Mouse (Mus musculus): ENCODE data around the gene Hnrnpul1.

Hnrnpul1 gene

DNA sequence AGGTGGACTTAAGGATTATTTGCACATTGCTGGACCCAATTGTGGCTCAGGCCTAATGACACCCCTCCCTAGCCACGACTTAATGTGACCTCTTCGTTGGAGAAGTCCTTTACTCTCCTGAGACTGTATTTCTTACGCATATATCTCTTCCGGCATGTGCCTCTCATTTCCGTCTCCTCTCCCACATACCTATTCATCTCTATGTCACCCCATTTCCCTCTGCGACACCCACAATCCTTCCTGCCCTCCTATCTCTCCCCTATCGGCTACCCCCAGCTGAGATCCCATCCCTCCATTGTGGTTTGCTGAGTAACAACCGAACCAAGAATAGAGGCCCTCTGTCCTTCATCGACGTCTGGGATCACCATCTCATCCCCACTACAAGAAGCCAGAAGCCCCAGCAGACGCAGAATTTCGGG lies 64.9 kb downstream of the Hnrnpul1 start:
- DNase-seq (ENCODE audit: low read depth, low spot score): peak; percentile 77

GRCm38 (mm10) chr7:25688810-25689586 lies 65.6 kb downstream of the Hnrnpul1 start:
- DNase-seq (ENCODE audit: low read depth, low spot score): peak; percentile 92

DNA sequence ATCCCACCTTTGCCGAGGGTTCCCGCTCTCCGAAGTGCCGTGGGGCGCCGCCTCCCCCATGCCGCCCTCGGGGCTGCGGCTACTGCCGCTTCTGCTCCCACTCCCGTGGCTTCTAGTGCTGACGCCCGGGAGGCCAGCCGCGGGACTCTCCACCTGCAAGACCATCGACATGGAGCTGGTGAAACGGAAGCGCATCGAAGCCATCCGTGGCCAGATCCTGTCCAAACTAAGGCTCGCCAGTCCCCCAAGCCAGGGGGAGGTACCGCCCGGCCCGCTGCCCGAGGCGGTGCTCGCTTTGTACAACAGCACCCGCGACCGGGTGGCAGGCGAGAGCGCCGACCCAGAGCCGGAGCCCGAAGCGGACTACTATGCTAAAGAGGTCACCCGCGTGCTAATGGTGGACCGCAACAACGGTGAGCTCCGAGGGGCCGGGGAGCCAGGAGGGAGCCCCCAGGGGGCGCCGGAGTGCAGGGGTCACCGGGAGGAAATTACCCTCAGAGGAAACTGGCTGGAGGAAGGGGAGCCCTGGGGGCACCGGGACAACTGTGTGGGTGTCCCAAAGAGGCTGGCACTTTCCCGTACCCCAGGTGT lies 66.7 kb downstream of the Hnrnpul1 start:
- peak; percentile 66 for DNase-seq (ENCODE audit: low read depth, low spot score)

DNA sequence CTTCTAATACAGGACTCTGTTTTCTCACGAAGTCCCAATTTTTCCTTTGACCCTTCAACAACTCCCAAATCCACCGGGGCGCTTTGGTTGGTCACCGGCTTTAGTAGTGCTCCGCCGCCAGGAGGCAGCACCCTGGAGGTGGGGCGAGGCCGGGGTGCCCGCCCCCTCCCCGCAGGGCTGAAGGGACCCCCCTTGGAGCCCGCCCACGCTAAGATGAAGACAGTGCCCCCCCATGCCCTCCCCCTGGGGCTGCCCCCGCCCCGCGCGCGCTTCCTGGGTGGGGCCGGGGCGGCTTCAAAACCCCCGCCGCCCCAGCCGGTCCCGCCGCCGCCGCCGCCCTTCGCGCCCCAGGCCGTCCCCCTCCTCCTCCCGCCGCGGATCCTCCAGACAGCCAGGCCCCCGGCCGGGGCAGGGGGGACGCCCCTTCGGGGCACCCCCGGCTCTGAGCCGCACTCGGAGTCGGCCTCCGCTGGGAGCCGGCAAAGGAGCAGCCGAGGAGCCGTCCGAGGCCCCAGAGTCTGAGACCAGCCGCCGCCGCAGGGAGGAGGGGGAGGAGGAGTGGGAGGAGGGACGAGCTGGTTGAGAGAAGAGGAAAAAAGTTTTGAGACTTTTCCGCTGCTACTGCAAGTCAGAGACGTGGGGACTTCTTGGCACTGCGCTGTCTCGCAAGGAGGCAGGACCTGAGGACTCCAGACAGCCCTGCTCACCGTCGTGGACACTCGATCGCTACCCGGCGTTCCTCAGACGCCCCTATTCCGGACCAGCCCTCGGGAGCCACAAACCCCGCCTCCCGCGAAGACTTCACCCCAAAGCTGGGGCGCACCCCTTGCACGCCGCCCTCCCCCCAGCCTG lies 67.7 kb downstream of the Hnrnpul1 start, which contains the start of gene Tgfb1:
Gene Tgfb1, plus strand, starts transcription at position 323 of the 852 bp plus-strand sequence.
- peak; percentile 94 for DNase-seq (ENCODE audit: low read depth, low spot score)

DNA sequence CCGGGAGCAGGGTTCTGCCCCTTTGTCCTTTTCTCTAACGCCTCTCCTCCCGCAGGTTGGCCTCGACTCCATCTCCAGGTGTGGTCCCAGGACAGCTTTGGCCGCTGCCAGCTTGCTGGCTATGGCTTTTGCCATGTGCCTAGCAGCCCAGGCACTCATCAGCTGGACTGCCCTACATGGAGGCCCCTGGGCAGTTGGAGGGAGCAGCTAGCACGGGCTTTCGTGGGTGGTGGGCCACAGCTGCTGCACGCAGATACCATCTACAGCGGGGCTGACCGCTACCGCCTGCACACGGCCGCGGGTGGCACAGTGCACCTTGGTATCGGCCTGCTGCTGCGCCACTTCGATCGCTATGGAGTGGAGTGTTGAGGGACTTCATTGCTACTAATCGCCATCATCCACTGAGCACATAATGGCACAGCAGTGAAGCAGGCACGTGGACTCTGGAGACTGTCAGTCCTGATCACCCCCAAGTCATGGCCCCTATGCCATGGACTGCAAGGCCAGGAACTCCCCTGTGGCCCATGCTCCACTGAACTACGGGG lies 68.6 kb downstream of the Hnrnpul1 start:
- DNase-seq (ENCODE audit: low read depth, low spot score): no peak

GRCm38 (mm10) chr7:25684659-25685058 lies 69.9 kb downstream of the Hnrnpul1 start:
- DNase-seq (ENCODE audit: low read depth, low spot score): no peak

DNA sequence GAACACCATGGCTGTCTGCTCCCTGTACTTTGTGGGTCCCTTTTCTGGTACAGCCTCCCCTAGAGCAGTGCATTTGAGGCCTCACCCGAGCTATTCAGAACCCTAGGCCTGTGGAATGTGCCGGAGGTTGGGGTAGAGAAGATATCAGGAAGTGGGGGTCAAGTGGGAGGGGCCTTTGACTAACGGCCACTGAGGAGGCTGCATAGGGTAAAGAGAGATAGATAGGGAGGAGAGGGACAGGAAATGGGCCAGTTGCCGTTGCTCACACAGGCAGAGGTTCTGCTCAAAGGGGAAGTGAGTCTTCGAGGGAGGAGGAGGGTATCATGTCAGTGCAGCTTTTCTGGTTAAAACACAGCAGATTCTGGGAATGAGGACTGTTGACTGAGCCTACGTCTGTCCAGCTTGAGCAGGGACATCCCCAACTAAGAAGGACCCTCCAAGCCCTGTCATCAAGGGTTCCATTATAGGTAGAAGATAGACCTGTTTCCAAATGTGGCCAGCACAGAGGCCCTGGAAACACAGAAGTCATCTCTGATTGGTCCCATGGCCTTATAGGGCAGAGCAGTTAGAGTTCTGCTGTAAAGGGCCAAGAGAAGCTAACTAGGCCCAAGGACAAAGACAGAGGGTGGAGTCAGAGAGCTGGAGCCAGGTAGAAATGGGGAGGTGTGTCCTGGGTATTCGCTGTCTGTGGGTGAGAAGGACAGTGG lies 70.9 kb downstream of the Hnrnpul1 start:
- peak; percentile 77 for DNase-seq (ENCODE audit: low read depth, low spot score)

DNA sequence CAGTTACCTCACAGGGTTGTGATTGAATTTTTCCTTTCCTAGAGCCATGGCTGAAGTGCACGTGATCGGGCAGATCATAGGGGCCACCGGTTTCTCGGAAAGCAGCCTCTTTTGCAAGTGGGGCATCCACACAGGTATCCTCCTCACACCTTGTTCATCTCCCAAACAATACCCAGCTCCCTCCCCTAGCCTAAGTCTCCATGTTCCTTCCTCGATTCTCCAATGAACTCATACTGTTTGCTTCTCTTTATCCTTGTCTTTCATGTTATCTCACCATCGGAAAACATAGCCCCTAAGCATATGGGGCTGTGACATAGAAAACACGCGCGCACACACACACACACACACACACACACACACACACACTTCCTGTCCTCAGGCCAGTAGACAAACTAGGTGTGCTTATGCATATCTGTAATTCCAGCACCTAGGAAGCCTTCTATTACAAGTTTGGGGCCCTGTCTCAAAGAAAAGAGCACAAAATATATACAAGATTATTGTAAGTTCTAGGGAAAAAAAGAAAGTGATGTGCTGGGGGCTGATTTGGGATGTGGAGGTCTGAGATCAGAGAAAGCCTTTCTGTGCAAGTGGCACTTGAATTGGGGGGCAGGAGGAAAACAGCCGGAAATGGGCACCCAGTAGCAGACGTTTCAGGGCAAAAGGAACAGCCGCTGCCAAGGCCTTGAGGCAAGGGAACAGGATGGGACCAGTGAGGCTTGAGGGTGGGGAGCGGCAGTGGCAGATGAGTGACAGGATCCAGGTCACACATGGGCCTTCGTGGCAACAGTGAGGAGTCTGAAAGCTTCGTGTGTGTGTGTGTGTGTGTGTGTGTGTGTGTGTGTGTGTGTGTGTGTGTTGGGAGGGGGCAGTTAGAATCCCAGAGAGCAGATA lies 73.0 kb downstream of the Hnrnpul1 start:
- DNase-seq (ENCODE audit: low read depth, low spot score): peak; percentile 65

- DNase-seq (ENCODE audit: low read depth, low spot score): peak; percentile 97
These were observed 73.9 kb downstream of the Hnrnpul1 start, which contains the start of gene B9d2 for GRCm38 (mm10) chr7:25680514-25681258. Gene B9d2, plus strand, starts transcription at chr7:25680780.

- no peak for DNase-seq (ENCODE audit: low read depth, low spot score)
These were observed 74.6 kb downstream of the Hnrnpul1 start for GRCm38 (mm10) chr7:25679971-25680370.

DNA sequence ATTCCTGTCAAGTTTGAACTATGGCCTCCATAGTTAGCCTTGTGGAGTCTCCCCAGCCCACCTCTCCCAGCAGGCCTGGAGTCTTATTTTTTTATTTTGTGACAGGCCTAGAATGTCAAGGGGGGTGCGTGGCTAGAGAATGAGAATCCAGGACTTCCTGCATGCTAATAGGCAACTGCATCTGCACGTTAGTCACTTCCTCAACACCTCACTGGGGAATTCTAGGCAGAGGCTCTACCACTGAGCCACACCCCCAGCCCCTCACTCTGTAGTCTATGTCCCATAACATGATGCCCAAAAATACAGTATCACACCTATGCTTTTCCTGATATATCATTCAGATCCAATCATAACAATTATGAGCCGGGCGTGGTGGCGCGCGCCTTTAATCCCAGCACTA lies 77.5 kb downstream of the Hnrnpul1 start:
- no peak for DNase-seq (ENCODE audit: low read depth, low spot score)

- no peak for DNase-seq (ENCODE audit: low read depth, low spot score)
These were observed 78.3 kb downstream of the Hnrnpul1 start for GRCm38 (mm10) chr7:25676085-25676781.

- no peak for DNase-seq (ENCODE audit: low read depth, low spot score)
These were observed 79.2 kb downstream of the Hnrnpul1 start for GRCm38 (mm10) chr7:25675405-25675804.

DNA sequence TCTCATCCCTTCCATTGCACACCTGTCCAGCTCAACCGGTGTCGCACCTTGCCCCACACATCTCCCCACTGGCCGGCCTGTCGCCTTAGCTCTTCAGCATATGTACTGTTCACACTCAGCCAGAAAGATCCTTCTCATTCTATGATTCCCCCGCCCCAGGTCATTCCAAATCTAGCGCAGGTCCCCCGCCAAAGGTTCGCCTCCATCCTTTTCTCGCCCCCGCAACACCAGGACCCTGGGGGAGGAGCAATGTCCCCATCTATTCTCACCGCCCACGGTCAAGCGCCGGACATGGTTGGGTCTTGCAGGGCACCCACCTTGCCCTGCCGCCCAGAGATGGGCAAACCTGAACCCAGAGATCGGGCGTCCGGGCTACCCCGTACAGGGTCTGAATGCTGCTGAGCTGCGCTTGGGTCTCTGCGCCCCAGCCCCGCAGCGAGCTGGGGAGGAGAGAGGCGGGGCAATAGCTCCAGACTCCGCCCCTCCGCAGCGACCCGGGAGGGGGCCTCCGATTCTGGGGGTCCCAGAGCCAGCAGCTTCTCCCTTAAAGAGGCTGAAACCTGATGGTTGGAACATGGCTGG lies 79.7 kb downstream of the Hnrnpul1 start, which contains the start of gene Tmem91:
Gene Tmem91, minus strand, starts transcription at position 448 of the 582 bp plus-strand sequence.
- peak; percentile 23 for DNase-seq (ENCODE audit: low read depth, low spot score)

GRCm38 (mm10) chr7:25674297-25674696 lies 80.3 kb downstream of the Hnrnpul1 start:
- DNase-seq (ENCODE audit: low read depth, low spot score): peak; percentile 32

GRCm38 (mm10) chr7:25672442-25672841 lies 82.1 kb downstream of the Hnrnpul1 start:
- peak; percentile 41 for DNase-seq (ENCODE audit: low read depth, low spot score)

DNA sequence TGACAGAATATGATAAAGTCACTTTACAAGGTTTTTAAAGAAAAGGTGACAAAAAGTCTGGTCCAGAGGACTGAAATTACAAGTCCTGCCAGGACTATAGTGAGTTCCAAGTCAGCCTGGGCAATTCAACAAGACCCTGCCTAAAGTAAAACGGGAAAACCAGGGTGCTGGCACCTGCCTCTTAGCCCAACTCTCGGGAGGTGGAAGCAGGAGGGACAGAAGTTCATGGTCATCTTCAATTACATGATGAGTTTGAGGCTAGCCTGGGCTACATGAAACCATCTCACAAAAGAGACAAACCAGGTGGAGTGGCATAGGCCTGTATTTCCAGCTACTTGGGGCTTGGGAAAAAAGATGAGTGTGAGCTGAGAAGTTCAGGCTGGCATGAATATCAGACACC lies 82.9 kb downstream of the Hnrnpul1 start:
- no peak for DNase-seq (ENCODE audit: low read depth, low spot score)
